Mouse (Mus musculus) CD4-positive, CD25-positive, alpha-beta regulatory T cell, adult 9 weeks (primary cell): ENCODE measurements around the gene Tmem220. TPM values are rescaled to one million over a fixed set of nuclear protein-coding genes. Genes with fewer than 3 reads are reported as not detected.

Source experiments
- polyA plus RNA-seq: library from polyadenylated mRNA; unstranded; fragments of 100-300 nt; shearing (Covaris generic); gene quantifications from one replicate; pipeline ENCODE4 v1.2.1, GENCODE M21; 2017

Tmem220 gene
- 2.1 TPM for polyA plus RNA-seq

DNA sequence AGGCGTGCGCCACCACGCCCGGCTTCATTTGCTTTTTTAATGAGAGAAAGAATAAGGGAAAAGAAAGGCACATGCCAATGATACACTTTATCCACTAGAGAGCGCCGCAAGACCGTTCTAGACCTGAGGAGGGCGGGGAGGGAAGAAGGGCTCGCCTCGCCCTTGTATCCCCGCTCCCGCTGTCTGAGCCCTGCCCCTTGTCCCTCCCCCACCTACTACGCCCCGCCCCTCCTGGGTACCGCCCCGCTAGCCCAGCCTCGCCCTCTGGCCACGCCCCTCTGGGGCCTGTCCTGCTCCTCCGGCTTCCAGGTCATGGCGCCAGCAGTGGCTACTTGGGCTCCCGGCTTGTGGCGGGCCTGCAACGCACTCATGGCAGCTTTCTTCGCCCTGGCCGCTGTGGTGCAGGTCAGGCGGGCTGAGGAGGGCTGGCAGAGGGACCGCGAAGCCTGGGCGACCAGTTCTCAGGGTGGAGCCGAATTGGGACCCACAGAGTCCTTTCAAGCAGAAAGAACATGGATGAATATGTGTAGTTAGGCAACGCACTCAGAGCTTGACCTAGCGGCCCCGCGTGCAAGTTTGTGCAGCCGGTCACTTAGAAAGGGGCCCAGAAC lies at the start of gene Tmem220:
Tmem220 (plus strand) TSS at position 288 of the 611 bp plus-strand sequence.

DNA sequence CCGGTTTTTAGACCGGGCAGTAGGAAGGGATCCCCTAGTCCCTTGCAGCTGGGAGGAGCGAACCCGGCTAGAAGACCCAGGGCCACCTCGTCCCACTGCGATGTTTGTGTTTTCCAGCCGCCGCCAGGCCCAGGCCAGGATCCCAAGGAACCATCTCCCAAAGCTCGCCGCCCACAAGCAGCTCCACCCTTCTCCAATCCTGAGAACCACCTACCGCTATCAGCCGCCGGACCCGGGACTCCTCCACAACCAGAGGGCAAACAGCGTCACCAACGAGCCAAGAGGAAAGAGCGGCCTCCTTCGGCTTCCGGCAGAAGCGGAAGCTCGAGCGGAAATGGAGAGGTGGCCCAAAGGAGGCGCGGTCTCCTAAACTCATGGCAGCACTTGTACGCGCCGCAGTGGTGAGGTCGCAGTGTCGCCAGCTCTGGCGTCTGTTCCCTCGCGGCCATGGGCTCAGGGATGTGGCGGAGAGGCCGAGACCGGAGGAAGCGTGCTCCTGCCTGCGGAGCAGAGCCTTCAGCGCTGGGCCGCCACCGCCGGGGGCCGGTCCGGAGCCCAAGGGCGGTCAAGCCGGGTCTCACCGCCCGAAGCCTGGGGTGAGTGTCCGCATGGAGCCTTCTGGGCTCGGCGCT lies 27.5 kb downstream of the Tmem220 start, which contains the start of the genes Adprm and Sco1:
Adprm (minus strand) TSS at position 274 of the 632 bp plus-strand sequence.
Sco1 (plus strand) TSS at position 350 of the 632 bp plus-strand sequence.

DNA sequence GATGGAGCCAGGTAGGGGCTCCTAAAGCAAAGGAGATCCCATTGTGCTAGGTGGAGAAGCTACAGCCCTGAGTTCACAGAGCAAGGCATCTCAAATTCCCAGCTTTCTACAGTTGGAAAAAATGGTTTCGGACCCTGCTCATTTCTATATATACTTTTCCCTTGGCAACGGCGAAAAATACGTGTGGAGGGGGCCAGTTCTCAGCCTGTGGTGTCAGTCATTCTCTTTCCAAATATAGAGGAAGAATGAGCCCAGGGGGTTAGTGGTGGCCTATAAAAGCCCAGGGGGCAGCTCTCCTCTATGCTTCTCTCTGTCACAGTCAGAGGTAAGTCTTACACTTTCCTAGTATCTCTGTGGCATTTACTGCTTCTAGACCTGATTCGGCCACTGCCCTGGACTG lies 53.0 kb downstream of the Tmem220 start, which contains the start of gene Myh3:
Myh3 (plus strand) TSS at position 301 of the 400 bp plus-strand sequence.

Other genes starting within 250 kb of the Tmem220 start
- not detected for gene Pirt, start 113.2 kb upstream of the Tmem220 start, polyA plus RNA-seq
- not detected for gene Tmem238l, start 68.5 kb upstream of the Tmem220 start, polyA plus RNA-seq
- 69.1 TPM for gene Adprm, start 27.4 kb downstream of the Tmem220 start, polyA plus RNA-seq
- 8.1 TPM for gene Sco1, start 27.5 kb downstream of the Tmem220 start, polyA plus RNA-seq
- gene Myh3, start 53.1 kb downstream of the Tmem220 start, polyA plus RNA-seq = 0.45 TPM
- not detected for gene Myh2, start 145.9 kb downstream of the Tmem220 start, polyA plus RNA-seq
- not detected for gene Myh1, start 174.9 kb downstream of the Tmem220 start, polyA plus RNA-seq
- gene Myh4, start 212.9 kb downstream of the Tmem220 start, polyA plus RNA-seq = not detected